Mouse (Mus musculus) heart, embryonic 10.5 days (tissue): ENCODE measurements around the gene Fbln1. TPM values are rescaled to one million over a fixed set of nuclear protein-coding genes. Genes with fewer than 3 reads are reported as not detected.

Source experiments
- polyA plus RNA-seq: library from polyadenylated mRNA; unstranded; fragments of >200 nt; fragmentation: Nextera tagmentation; extraction: Ambion mirVana; gene quantifications from 2 replicates; pipeline ENCODE4 v1.2.1, GENCODE M21; 2016

The Fbln1 gene
- polyA plus RNA-seq, 1 experiment from 2014 or later = 146 TPM

Other genes starting within 250 kb of the Fbln1 start
- gene 5031439G07Rik, start 217.4 kb upstream of the Fbln1 start, polyA plus RNA-seq = 3.9 and 6.4 TPM in 2 replicates
- 0.24 TPM in 1 of 2 replicates, not detected in the other for gene Upk3a, start 188.8 kb upstream of the Fbln1 start, polyA plus RNA-seq
- 18.0 and 22.6 TPM in 2 replicates for gene Fam118a, start 177.0 kb upstream of the Fbln1 start, polyA plus RNA-seq
- gene Smc1b, start 74.0 kb upstream of the Fbln1 start, polyA plus RNA-seq = 0.11 and 0.20 TPM in 2 replicates
- gene Ribc2, start 73.9 kb upstream of the Fbln1 start, polyA plus RNA-seq = 0.15 TPM in 1 of 2 replicates, not detected in the other
- gene Atxn10, start 130.3 kb downstream of the Fbln1 start, polyA plus RNA-seq = 294 and 302 TPM in 2 replicates